Mouse (Mus musculus): ENCODE results near the gene Dpm3. TPM values are rescaled to one million over a fixed set of nuclear protein-coding genes. Genes with fewer than 3 reads are reported as not detected.
"Not testable (repeated sequence)": the region's sequence is repeated elsewhere in the genome, so short reads cannot be mapped to it uniquely, and the experiment has no call there.

Gene Dpm3
- 10 to 100 TPM; 47.0 to 51.7 TPM for total RNA-seq (2021)

DNA sequence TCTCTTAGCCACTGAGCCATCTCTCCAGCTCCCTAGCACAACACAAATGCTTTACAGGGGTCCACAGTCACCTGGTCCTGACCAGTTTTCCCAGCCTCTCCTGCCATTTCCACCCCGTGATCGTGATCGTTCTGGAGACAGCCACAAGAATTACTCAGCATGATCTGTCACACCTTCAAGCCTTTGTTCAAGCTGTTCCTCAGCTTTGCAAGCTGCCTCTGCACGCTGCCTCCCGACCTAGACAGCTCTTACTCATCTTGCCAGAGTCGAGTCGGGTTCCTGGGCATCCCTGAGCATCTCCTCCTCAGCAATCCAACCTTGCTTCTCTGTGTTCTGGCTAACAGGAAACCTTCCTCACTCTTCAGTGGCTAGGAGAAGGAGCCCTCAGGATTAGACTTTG is at the start of gene Dpm3:
Gene Dpm3, plus strand, starts transcription at position 283 of the 400 bp plus-strand sequence.
- intact Hi-C loops (cut with DNase I), result no loop called here
- DNase-seq (ENCODE audit: low spot score in 2 of 2), result no peak

GRCm38 (mm10) chr3:89209731-89210130 is 49.4 kb upstream of the Dpm3 start:
- DNase-seq (ENCODE audit: low spot score in 2 of 2), result no peak
- intact Hi-C loops (cut with DNase I), result loop anchor here (5.0 kb wide), 1 partner anchor 117 kb away; the partner anchor contains the start of gene Rusc1

DNA sequence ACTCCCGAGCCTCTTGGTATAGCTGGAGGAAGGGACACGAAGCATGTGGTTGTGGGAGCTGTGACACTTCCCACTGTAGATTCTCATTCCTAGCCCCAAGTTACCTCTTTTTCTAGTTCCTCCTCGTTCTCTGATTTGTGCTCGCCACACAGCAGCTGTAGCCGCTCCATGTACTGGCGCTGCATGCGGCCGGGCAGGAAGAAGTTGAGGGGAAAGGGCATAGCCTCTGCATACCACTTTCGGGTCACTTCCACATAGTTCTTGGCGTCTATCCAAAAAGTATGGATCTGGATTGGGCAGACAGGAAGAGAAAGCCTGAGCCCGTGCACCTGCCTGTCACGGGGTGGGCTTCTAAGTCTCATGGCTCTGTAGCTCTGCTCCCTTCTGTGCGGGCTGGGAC is 49.0 kb upstream of the Dpm3 start:
- intact Hi-C loops (cut with DNase I), result loop anchor here (5.0 kb wide), 1 partner anchor 118 kb away; the partner anchor contains the start of gene Rusc1
- no peak for DNase-seq (ENCODE audit: low spot score in 2 of 2)

GRCm38 (mm10) chr3:89210731-89211130 is 48.4 kb upstream of the Dpm3 start:
- no peak for DNase-seq (ENCODE audit: low spot score in 2 of 2)
- intact Hi-C loops (cut with DNase I), result loop anchor here (5.0 kb wide), 1 partner anchor 118 kb away; the partner anchor contains the start of gene Rusc1

GRCm38 (mm10) chr3:89213803-89214530 is 45.2 kb upstream of the Dpm3 start:
- intact Hi-C loops (cut with DNase I), result loop anchor here (5.0 kb wide), 1 partner anchor 122 kb away; the partner anchor contains the start of gene Rusc1
- peak; percentile 92 to 93 for DNase-seq (ENCODE audit: low spot score in 2 of 2)

DNA sequence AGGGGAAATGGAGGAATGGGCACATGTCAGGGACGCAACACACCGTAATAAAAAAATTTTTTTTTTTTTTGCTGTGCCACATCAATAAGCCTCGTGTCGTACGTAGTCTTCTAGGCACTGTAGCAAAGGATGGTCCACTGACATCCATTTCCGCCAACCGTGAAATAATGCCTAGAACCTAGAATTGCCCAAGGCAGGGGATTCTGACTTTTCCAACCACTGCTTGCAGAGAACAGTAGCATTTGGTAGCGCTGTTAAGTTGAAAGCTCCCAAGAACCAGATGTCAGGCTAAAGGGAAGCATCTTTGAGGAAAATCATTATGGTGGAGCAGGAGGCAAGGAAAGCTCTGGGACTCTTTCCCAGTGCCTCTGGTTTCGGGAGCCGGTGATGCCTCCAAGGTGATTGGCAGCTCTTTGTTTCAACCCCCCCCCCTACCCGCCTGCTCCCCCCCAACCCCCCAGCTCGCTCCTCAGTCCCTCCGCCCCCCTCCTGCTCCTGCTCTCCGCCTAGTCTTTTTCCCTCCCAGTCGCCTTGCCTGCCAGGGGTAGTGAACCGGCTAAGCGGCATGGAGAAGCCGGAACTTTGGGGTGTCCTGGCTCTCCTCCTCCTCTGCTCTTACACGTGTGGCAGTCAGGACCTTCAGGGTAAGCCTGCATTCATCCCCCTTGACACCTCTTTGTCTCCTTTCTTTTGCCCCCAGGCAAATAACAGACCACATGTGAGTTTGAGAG is 44.3 kb upstream of the Dpm3 start, which contains the start of gene Thbs3:
Gene Thbs3, plus strand, starts transcription at position 500 of the 731 bp plus-strand sequence.
- no peak for DNase-seq (ENCODE audit: low spot score in 2 of 2)
- intact Hi-C loops (cut with DNase I), result loop anchor here (5.0 kb wide), 1 partner anchor 123 kb away; the partner anchor contains the start of gene Rusc1

DNA sequence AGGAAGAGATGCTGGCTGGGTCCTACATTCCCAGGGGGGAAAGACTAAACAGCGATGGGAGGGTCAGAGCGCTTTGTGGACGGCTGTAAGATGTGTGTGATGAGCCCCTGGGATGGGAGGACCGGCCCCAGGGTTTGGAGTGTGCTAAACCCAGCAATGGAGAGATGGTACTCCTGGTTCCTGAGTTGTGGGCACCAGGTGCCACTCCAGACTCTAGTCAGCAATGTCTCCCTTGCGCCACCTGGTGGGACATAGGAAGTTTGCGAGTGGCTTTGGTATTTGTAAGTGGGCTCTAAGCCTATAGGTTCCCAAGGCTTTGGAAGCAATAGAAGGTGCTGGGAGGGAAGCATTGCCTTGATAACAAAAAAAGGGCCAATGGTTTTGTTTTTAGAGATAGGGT is 43.3 kb upstream of the Dpm3 start:
- intact Hi-C loops (cut with DNase I), result no loop called here

GRCm38 (mm10) chr3:89216407-89216806 is 42.8 kb upstream of the Dpm3 start:
- intact Hi-C loops (cut with DNase I); DNase-seq (ENCODE audit: low spot score in 2 of 2): not testable (repeated sequence)

More for the DNA sequence above, 43.3 kb upstream of the Dpm3 start:
- peak; percentile 75 to 83 for DNase-seq (ENCODE audit: low spot score in 2 of 2)

- intact Hi-C loops (cut with DNase I), result no loop called here
- no peak for DNase-seq (ENCODE audit: low spot score in 2 of 2)
Measured at GRCm38 (mm10) chr3:89218271-89218670, 40.9 kb upstream of the Dpm3 start.

GRCm38 (mm10) chr3:89219546-89219945 is 39.6 kb upstream of the Dpm3 start:
- intact Hi-C loops (cut with DNase I), result no loop called here
- no peak for DNase-seq (ENCODE audit: low spot score in 2 of 2)

GRCm38 (mm10) chr3:89221167-89221566 is 38.0 kb upstream of the Dpm3 start:
- no peak for DNase-seq (ENCODE audit: low spot score in 2 of 2)
- intact Hi-C loops (cut with DNase I), result no loop called here

DNA sequence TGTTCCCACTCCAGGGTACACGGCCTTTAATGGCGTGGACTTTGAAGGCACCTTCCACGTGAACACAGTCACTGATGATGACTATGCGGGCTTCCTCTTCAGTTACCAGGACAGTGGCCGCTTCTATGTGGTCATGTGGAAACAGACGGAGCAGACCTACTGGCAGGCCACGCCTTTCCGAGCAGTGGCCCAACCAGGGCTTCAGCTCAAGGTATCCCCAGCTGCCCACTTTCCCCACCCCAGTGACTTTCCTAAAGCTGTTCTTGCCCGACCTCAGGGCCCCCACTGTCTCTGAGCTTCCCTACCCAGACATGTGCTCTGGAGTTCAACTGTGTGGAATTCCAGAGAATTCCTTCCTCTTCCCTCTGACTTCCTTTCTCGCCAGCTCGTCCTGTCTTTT is 34.4 kb upstream of the Dpm3 start:
- DNase-seq (ENCODE audit: low spot score in 2 of 2), result no peak

GRCm38 (mm10) chr3:89225321-89225815 is 33.8 kb upstream of the Dpm3 start:
- intact Hi-C loops (cut with DNase I), result no loop called here
- DNase-seq (ENCODE audit: low spot score in 2 of 2), result no peak

More for the DNA sequence above, 34.4 kb upstream of the Dpm3 start:
- intact Hi-C loops (cut with DNase I), result no loop called here

DNA sequence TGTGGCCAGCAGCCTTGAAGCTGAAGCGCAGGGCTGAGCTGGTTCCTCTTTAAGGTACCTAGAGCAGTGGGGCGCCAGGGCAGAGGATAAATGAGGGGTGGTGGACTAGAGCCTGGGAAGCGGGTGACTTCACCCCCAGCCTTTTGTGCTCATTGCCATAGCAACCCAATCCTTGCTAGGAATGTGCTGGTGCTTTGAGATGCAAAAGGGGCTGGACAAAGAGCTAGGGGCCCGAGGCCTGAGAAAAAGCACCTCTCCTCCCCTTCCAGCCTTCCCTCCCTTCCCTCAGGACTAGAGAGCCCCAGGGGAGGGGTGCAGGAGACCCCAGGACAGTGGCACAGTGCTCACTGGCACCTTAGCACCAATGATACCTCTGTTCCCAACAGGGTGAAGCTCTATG is 33.2 kb upstream of the Dpm3 start:
- no peak for DNase-seq (ENCODE audit: low spot score in 2 of 2)
- intact Hi-C loops (cut with DNase I), result no loop called here

DNA sequence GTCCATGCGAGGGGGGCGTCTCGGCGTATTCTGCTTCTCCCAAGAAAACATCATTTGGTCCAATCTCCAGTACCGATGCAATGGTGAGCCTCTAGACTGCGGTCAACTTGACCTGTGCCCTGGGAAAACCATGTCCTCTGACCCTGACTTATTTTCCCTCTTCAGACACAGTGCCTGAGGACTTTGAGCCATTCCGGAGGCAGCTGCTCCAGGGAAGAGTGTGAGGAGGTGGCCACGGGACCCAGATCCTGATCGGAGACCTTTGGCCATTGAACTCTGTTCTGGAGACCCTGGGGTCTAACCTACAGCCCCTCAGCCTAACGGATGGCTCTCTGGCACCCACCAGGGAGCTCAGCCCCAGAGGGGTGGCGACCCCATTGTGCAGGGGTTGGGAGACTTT is 32.8 kb upstream of the Dpm3 start:
- intact Hi-C loops (cut with DNase I), result no loop called here
- DNase-seq (ENCODE audit: low spot score in 2 of 2), result no peak

GRCm38 (mm10) chr3:89226900-89227299 is 32.3 kb upstream of the Dpm3 start, which contains the start of gene Mtx1:
TSS of gene Mtx1 (minus strand) at chr3:89227088.
- intact Hi-C loops (cut with DNase I), result no loop called here
- DNase-seq (ENCODE audit: low spot score in 2 of 2), result no peak

DNA sequence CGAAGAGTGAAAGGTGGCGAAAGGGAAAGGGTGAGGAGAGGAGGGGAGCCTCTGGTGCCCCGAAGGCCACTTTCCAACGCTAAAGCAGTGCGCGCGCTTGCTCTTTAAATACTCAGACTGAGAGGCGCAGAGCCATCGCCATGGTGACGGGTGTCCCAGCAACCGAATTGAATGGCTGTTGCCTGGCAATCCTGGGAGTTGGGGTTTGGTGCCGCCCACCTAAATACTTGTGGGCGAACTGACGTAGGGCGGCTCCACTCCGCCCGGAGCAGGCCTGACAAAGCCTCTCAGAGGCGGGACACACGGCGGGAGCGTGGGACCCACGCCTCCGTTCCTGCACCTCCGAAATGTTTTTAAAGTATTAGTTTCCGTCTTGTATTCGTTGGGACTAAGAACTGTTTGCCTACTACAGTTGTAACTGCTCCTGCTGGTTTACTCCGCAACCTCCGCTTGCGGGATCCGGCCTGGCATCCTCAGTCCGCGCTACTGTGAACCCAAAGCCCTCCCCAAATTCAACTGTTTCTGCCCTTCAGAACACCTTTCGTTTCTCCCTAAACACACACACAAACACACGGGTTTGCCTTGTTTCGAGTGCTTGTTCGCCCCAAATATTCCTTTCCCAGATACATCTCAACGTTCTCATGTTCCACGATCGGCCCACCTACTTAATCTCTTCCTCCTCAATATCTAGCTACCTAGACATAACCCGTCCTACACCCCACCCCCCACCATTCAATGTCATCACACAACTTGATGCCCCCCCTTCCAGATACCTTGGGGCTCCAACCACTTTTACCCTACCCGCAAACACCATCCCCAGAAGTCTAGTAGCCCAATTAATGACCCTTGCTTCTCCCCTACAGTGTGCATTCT is 31.6 kb upstream of the Dpm3 start:
- peak; percentile 90 to 92 for DNase-seq (ENCODE audit: low spot score in 2 of 2)
- intact Hi-C loops (cut with DNase I), result no loop called here

DNA sequence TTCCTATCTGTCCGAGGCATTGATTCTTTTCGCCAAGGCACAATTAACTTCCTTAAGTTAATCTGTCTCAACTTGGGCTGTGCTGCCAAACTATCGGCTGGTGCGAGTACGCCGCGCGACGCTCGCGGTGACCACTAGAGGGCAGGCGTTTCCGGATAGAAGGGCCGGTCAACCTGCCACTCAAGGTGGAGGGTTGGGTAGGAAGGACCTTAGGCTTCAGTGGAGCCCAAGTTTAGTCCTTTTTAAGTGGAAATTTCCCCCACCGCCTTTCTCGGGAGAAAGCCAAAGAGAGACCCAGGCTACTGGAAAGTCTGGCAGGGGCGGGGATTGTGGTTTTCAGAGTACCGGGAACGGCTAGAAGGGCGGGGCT is 31.0 kb upstream of the Dpm3 start:
- intact Hi-C loops (cut with DNase I), result no loop called here
- peak; percentile 79 to 83 for DNase-seq (ENCODE audit: low spot score in 2 of 2)

GRCm38 (mm10) chr3:89228836-89229235 is 30.3 kb upstream of the Dpm3 start, which contains the start of gene Muc1:
TSS of gene Muc1 (plus strand) at chr3:89229057.
- intact Hi-C loops (cut with DNase I), result no loop called here
- no peak for DNase-seq (ENCODE audit: low spot score in 2 of 2)
